Mouse (Mus musculus) CH12.LX (cell line): ENCODE measurements around the gene Nfu1. TPM values are rescaled to one million over a fixed set of nuclear protein-coding genes. Genes with fewer than 3 reads are reported as not detected.

Source experiments
- DNase-seq: peaks from one replicate; pipeline ENCODE4 v3.0.0-alpha.2; 2013; ENCODE audit errors: extremely low read depth
- H3K27ac ChIP-seq: 2 replicates; pipeline ENCODE4 v1.5.1; 2012; ENCODE audit warnings: low read depth, mild to moderate bottlenecking, control low read depth, moderate library complexity; ENCODE audit not compliant: insufficient read depth
- H3K27me3 ChIP-seq: replicated peaks from 2 replicates; pipeline ENCODE3; 2012; ENCODE audit warnings: inconsistent platforms
- H3K36me3 ChIP-seq, 2 experiments: replicated peaks in 1 of 2; 2 replicates each; pipeline versions ENCODE3 to v1.6.1; 2012; ENCODE audit warnings: inconsistent platforms in 1 of 2, low read length in 1 of 2, mild to moderate bottlenecking in 1 of 2, mixed read lengths in 1 of 2, moderate library complexity in 1 of 2; ENCODE audit not compliant: control insufficient read depth in 1 of 2, insufficient read depth in 1 of 2
- H3K4me1 ChIP-seq, 2 experiments: 2 replicates each; pipeline ENCODE4 v1.6.1; 2012; ENCODE audit warnings: inconsistent platforms in 1 of 2, moderate library complexity in 1 of 2; ENCODE audit not compliant: insufficient read depth in 2 of 2, control insufficient read depth in 1 of 2
- H3K4me2 ChIP-seq: 2 replicates; pipeline ENCODE4 v1.6.1; 2012; ENCODE audit warnings: low read depth, mild to moderate bottlenecking, control low read depth; ENCODE audit not compliant: poor library complexity, insufficient read depth, severe bottlenecking
- H3K4me3 ChIP-seq, 3 experiments: fragments of 150-350 bp in 1 of 3; sonication (generic) in 1 of 3; replicated peaks in 1 of 3; 2 replicates each; pipeline versions ENCODE3 to v1.5.1; 2011 to 2012; ENCODE audit warnings: low read depth in 2 of 3, low read length in 2 of 3, mild to moderate bottlenecking in 2 of 3, moderate library complexity in 2 of 3, control low read depth in 1 of 3, improper control_type of control experiment in 1 of 3, inconsistent platforms in 1 of 3, mixed read lengths in 1 of 3; ENCODE audit not compliant: poor library complexity in 1 of 3
- H3K79me2 ChIP-seq: replicated peaks from 2 replicates; pipeline ENCODE4 v1.6.1; 2012; ENCODE audit warnings: mild to moderate bottlenecking, moderate library complexity; ENCODE audit not compliant: control insufficient read depth, poor library complexity, insufficient read depth, severe bottlenecking; ENCODE audit errors: extremely low read depth
- H3K9ac ChIP-seq: 2 replicates; pipeline ENCODE4 v1.6.1; 2012; ENCODE audit warnings: low read depth, mild to moderate bottlenecking, control low read depth, moderate library complexity; ENCODE audit not compliant: insufficient read depth
- H3K9me3 ChIP-seq: replicated peaks from 2 replicates; pipeline ENCODE3; 2012; ENCODE audit warnings: low read length, inconsistent platforms, mixed read lengths
- CHD1 ChIP-seq: IDR thresholded peaks from 2 replicates; pipeline ENCODE4 v1.6.1; 2012; ENCODE audit warnings: low read depth, low read length, improper control_type of control experiment, inconsistent platforms
- E2F4 ChIP-seq: IDR thresholded peaks from 2 replicates; pipeline ENCODE4 v1.6.1; 2011; ENCODE audit warnings: low read depth, low read length, improper control_type of control experiment; ENCODE audit not compliant: insufficient replicate concordance
- ELF1 ChIP-seq: IDR thresholded peaks from 2 replicates; pipeline ENCODE4 v1.6.1; 2014; ENCODE audit warnings: low read depth, mild to moderate bottlenecking, inconsistent platforms, low read length, improper control_type of control experiment
- HCFC1 ChIP-seq: IDR thresholded peaks from 2 replicates; pipeline ENCODE4 v1.6.1; 2012; ENCODE audit warnings: low read depth, mild to moderate bottlenecking, inconsistent platforms, low read length, improper control_type of control experiment
- JUND ChIP-seq: conservative IDR thresholded peaks from 2 replicates; pipeline ENCODE4 v1.6.1; 2011; ENCODE audit warnings: low read depth, low read length, improper control_type of control experiment
- MAX ChIP-seq: IDR thresholded peaks from 2 replicates; pipeline ENCODE4 v1.6.1; 2011; ENCODE audit warnings: low read length, improper control_type of control experiment
- MAZ ChIP-seq: IDR thresholded peaks from 2 replicates; pipeline ENCODE4 v1.6.1; 2012; ENCODE audit warnings: low read depth, mild to moderate bottlenecking, inconsistent platforms, low read length, improper control_type of control experiment, moderate library complexity
- MEF2A ChIP-seq: IDR thresholded peaks from 2 replicates; pipeline ENCODE4 v1.6.1; 2014; ENCODE audit warnings: low read depth, mild to moderate bottlenecking, inconsistent platforms, low read length, improper control_type of control experiment, borderline replicate concordance
- MXI1 ChIP-seq: IDR thresholded peaks from 2 replicates; pipeline ENCODE4 v1.6.1; 2011; ENCODE audit warnings: mild to moderate bottlenecking, low read depth, low read length, improper control_type of control experiment
- MYC ChIP-seq: IDR thresholded peaks from 2 replicates; pipeline ENCODE4 v1.6.1; 2011; ENCODE audit warnings: low read depth, mild to moderate bottlenecking, improper control_type of control experiment, low read length
- NRF1 ChIP-seq: IDR thresholded peaks from 2 replicates; pipeline ENCODE4 v1.6.1; 2014; ENCODE audit warnings: low read depth, mild to moderate bottlenecking, inconsistent platforms, low read length, improper control_type of control experiment, moderate library complexity
- POLR2A ChIP-seq: IDR thresholded peaks from 2 replicates; pipeline ENCODE4 v1.6.1; 2011; ENCODE audit warnings: low read depth, mild to moderate bottlenecking, improper control_type of control experiment, low read length
- POLR2AphosphoS2 ChIP-seq: IDR thresholded peaks from 2 replicates; pipeline ENCODE4 v1.6.1; 2011; ENCODE audit warnings: low read depth, low read length, improper control_type of control experiment
- RAD21 ChIP-seq: IDR thresholded peaks from 2 replicates; pipeline ENCODE4 v1.6.1; 2011; ENCODE audit warnings: low read depth, mild to moderate bottlenecking, low read length, improper control_type of control experiment, moderate library complexity
- SIN3A ChIP-seq: IDR thresholded peaks from 2 replicates; pipeline ENCODE4 v1.6.1; 2012; ENCODE audit warnings: low read length, improper control_type of control experiment, inconsistent platforms
- SMC3 ChIP-seq: IDR thresholded peaks from 2 replicates; pipeline ENCODE4 v1.6.1; 2011; ENCODE audit warnings: low read depth, low read length, improper control_type of control experiment
- TBP ChIP-seq: conservative IDR thresholded peaks from 2 replicates; pipeline ENCODE4 v1.6.1; 2011; ENCODE audit warnings: low read depth, low read length, improper control_type of control experiment
- ZKSCAN1 ChIP-seq: IDR thresholded peaks from 2 replicates; pipeline ENCODE4 v1.6.1; 2012; ENCODE audit warnings: low read depth, inconsistent platforms, low read length, improper control_type of control experiment, borderline replicate concordance
- ZMIZ1 ChIP-seq: IDR thresholded peaks from 2 replicates; pipeline ENCODE4 v1.6.1; 2012; ENCODE audit warnings: low read depth, mild to moderate bottlenecking, inconsistent platforms, low read length, improper control_type of control experiment
- dilution Hi-C: fragments of 300-500 bp; cut with MboI; formaldehyde crosslinking; loops from 2 replicates; pipeline ENCODE4 v1.14.3; 2020; ENCODE audit warnings: low sequenced_read_pairs; ENCODE audit not compliant: extremely low pct_unique_long_range_greater_than_20kb, extremely low pct_ligation_motif_present
- in situ Hi-C: fragments of 300-500 bp; cut with MboI; formaldehyde crosslinking; loops from 3 replicates; pipeline ENCODE4 v1.14.3; 2019; ENCODE audit warnings: low sequenced_read_pairs, low pct_ligation_motif_present, low pct_unique_long_range_greater_than_20kb, mixed read lengths
- polyA plus RNA-seq: library from polyadenylated mRNA; unstranded; fragments of >175 nt; gene quantifications from 2 replicates; pipeline ENCODE4 v1.2.1, GENCODE M21; 2012; ENCODE audit warnings: low read depth; ENCODE audit not compliant: insufficient read length
- total RNA-seq, 2 experiments: library from RNA; depleted of rRNA; stranded (reverse); fragments of 300-350 nt in 1 of 2; fragments of >200 nt in 1 of 2; gene quantifications; 2 replicates each; pipeline ENCODE4 v1.2.3; 2012 to 2014

Nfu1 gene
- total and polyA plus RNA-seq, 3 experiments, result 109 to 195 (median 133) TPM

- no peak overlapping the region for H3K4me3 ChIP-seq
- H3K4me2 ChIP-seq, result no peak overlapping the region
- TF ChIP-seq POLR2AphosphoS2 (no peak), MXI1 (no peak)
- no peaks in the 10 kb centered on the region for H3K9me3 ChIP-seq
- in situ Hi-C loops (no loop called here), dilution Hi-C loops (no loop called here)
- H3K4me1 ChIP-seq, result peaks cover 4 to 11% of the 10 kb centered on the region in 2 experiments; a peak in 2 of 4 replicates
- no peak for DNase-seq
- no peaks in the 10 kb centered on the region for H3K79me2 ChIP-seq
- no peaks in the 10 kb centered on the region for H3K27me3 ChIP-seq
- H3K27ac ChIP-seq, result no peak overlapping the region
- no peak overlapping the region for H3K9ac ChIP-seq
- peaks cover 19 to 49% of the 10 kb centered on the region in 2 experiments for H3K36me3 ChIP-seq
Measured at GRCm38 (mm10) chr6:86996629-86997307, 12.3 kb upstream of the Nfu1 start.

GRCm38 (mm10) chr6:86997360-86997759 lies 11.7 kb upstream of the Nfu1 start:
- in situ Hi-C loops, result no loop called here
- Histone ChIP-seq H3K27me3 (no peaks in the 10 kb centered on the region), H3K9ac (no peak overlapping the region), H3K9me3 (no peaks in the 10 kb centered on the region), H3K27ac (no peak overlapping the region), H3K4me2 (no peak overlapping the region), H3K36me3 (peaks cover 19 to 46% of the 10 kb centered on the region in 2 experiments), H3K79me2 (no peaks in the 10 kb centered on the region), H3K4me1 (peaks cover 8 to 17% of the 10 kb centered on the region in 2 experiments), H3K4me3 (no peak overlapping the region)
- dilution Hi-C loops, result no loop called here
- TF ChIP-seq POLR2A (no peak), RAD21 (no peak), ELF1 (no peak), SMC3 (no peak), MAZ (no peak), ZMIZ1 (no peak), MYC (no peak), MEF2A (no peak), JUND (no peak), MAX (no peak), TBP (no peak), ZKSCAN1 (no peak), E2F4 (no peak), NRF1 (no peak), SIN3A (no peak), CHD1 (no peak), MXI1 (no peak), HCFC1 (no peak)
- no peak for DNase-seq
